Comparison of ENCODE assay signal across 14 mouse cellular contexts in genomic region chr9:75193858-75194257, GRCm38 (mm10). TPM values are rescaled to one million over a fixed set of nuclear protein-coding genes. Genes with fewer than 3 reads are reported as not detected.
DNase-seq lines count a peak whose midpoint lies in the region; ATAC-seq and TF ChIP-seq lines count a peak whose summit lies in the region.
"Had no signal": no experiment of that assay in that cellular context is flagged by ENCODE, and none has a peak within 500 bp of the region (broad histone marks: within the 10 kb centered on the region; RNA-seq: fewer than 3 reads in every experiment).

No protein-coding gene starts in this region.

- 40% methylated on average over 4 of the region's 4 CpGs for WGBS in embryonic facial prominence, embryonic 14.5 days
- WGBS in embryonic facial prominence, embryonic 10.5 days: 56% methylated on average over 4 of the region's 4 CpGs

- peaks cover 45% of the 10 kb centered on the region for H3K36me3 ChIP-seq in embryonic facial prominence, embryonic 14.5 days (ENCODE audit: control insufficient read depth, insufficient read depth, low read length)
- peaks cover 56% of the 10 kb centered on the region for H3K36me3 ChIP-seq in embryonic facial prominence, embryonic 10.5 days (replicated peaks)

- H3K27ac ChIP-seq in embryonic facial prominence, embryonic 14.5 days (replicated peaks; ENCODE audit: low read depth, low read length): no peak overlapping the region
- H3K27ac ChIP-seq in embryonic facial prominence, embryonic 10.5 days (replicated peaks): no peak overlapping the region
- peak overlapping the region; percentile 72 for H3K27ac ChIP-seq in embryonic fibroblast, embryonic 13.5 days (ENCODE audit: insufficient read depth, low read length)
- H3K27ac ChIP-seq: midbrain, embryonic 15.5 days; neural tube, embryonic 15.5 days had no signal

- no peak for TF ChIP-seq CTCF in embryonic fibroblast, embryonic 13.5 days (IDR thresholded peaks at IDR 0.05; ENCODE audit: borderline replicate concordance, insufficient read depth, low read length)

- peak; percentile 57; the same call in 1 of the 2 replicates for ATAC-seq in embryonic facial prominence, embryonic 14.5 days (ENCODE audit: low read depth)
- no peak for ATAC-seq in monocyte, adult 5-6 weeks (replicated peaks; ENCODE audit: insufficient number of reproducible peaks, low FRiP score, low TSS enrichment, poor library complexity, severe bottlenecking)
- ATAC-seq: midbrain, embryonic 15.5 days had no signal

- no peaks in the 10 kb centered on the region for H3K4me1 ChIP-seq in embryonic facial prominence, embryonic 14.5 days (ENCODE audit: control insufficient read depth, insufficient read depth, low read length)
- H3K4me1 ChIP-seq in embryonic facial prominence, embryonic 10.5 days: 0 out of 2 replicates have a peak, but pooled peaks cover 2% of the 10 kb centered on the region
- peaks cover 16% of the 10 kb centered on the region for H3K4me1 ChIP-seq in embryonic fibroblast, embryonic 13.5 days (ENCODE audit: control insufficient read depth, insufficient read depth, low read length)
- H3K4me1 ChIP-seq: midbrain, embryonic 15.5 days; neural tube, embryonic 15.5 days had no signal

- H3K9ac ChIP-seq in embryonic facial prominence, embryonic 14.5 days (ENCODE audit: low read depth, low read length): no peak overlapping the region
- H3K9ac ChIP-seq: midbrain, embryonic 15.5 days; neural tube, embryonic 15.5 days had no signal

- no peak overlapping the region for H3K4me3 ChIP-seq in embryonic facial prominence, embryonic 14.5 days (ENCODE audit: low read depth, low read length)
- no peak overlapping the region for H3K4me3 ChIP-seq in embryonic facial prominence, embryonic 10.5 days
- H3K4me3 ChIP-seq in embryonic fibroblast, embryonic 13.5 days (ENCODE audit: insufficient read depth, low read length): no peak overlapping the region
- H3K4me3 ChIP-seq: midbrain, embryonic 15.5 days; neural tube, embryonic 15.5 days had no signal

- no peak for TF ChIP-seq POLR2A in embryonic fibroblast, embryonic 13.5 days (IDR thresholded peaks at IDR 0.05; ENCODE audit: low read depth, low read length)

- H3K27me3 ChIP-seq in embryonic facial prominence, embryonic 14.5 days (replicated peaks; ENCODE audit: control insufficient read depth, insufficient read depth, low read length): no peaks in the 10 kb centered on the region
- H3K27me3 ChIP-seq in embryonic facial prominence, embryonic 10.5 days (replicated peaks; ENCODE audit: low read depth, poor library complexity, severe bottlenecking): no peaks in the 10 kb centered on the region
- H3K27me3 ChIP-seq: midbrain, embryonic 15.5 days; neural tube, embryonic 15.5 days had no signal

- DNase-seq in embryonic facial prominence, embryonic 14.5 days (ENCODE audit: low spot score): peak; percentile 38
- no peak for DNase-seq in embryonic facial prominence, embryonic 10.5 days (ENCODE audit: low spot score)
- peak; percentile 12 for DNase-seq in left cerebral cortex, postnatal 4 days
- DNase-seq in left cerebral cortex, adult 18-20 months (ENCODE audit: low spot score in 2 of 2): no peak
- peak; percentile 50 for DNase-seq in retina, embryonic 14.5 days (ENCODE audit: low spot score)
- DNase-seq in kidney, postnatal 36 days: no peak
- DNase-seq: kidney, adult 2 months; lung, postnatal 10 days; thymus, postnatal 4 days had no signal

- intact Hi-C loops in left cerebral cortex, postnatal 4 days (cut with DNase I): no loop called here

- no peak overlapping the region for H3K4me2 ChIP-seq in embryonic facial prominence, embryonic 14.5 days (ENCODE audit: low read depth, low read length)
- H3K4me2 ChIP-seq: liver, embryonic 11.5 days; midbrain, embryonic 15.5 days; neural tube, embryonic 15.5 days had no signal

- no peaks in the 10 kb centered on the region for H3K9me3 ChIP-seq in embryonic facial prominence, embryonic 14.5 days (ENCODE audit: control insufficient read depth, low read length)
- no peaks in the 10 kb centered on the region for H3K9me3 ChIP-seq in embryonic facial prominence, embryonic 10.5 days
- H3K9me3 ChIP-seq: midbrain, embryonic 15.5 days; neural tube, embryonic 15.5 days had no signal

RNA-seq across cellular contexts. Expression of gene Myo5c, which starts 38.0 kb away (rescaled TPM):
- 2.0 and 3.4 TPM in 2 replicates for polyA plus RNA-seq in embryonic facial prominence, embryonic 14.5 days (2014; fragmentation: Nextera tagmentation; extraction: Ambion mirVana)
- polyA plus RNA-seq in embryonic facial prominence, embryonic 10.5 days (2016; fragmentation: Nextera tagmentation; extraction: Ambion mirVana): 1.2 and 1.3 TPM in 2 replicates
- under 1 TPM; 0.14 to 0.32 TPM for total RNA-seq in left cerebral cortex, postnatal 4 days (2021)
- total RNA-seq in left cerebral cortex, adult 18-20 months (2021): 1 to 10 TPM; 4.4 to 8.4 TPM
- polyA plus RNA-seq in embryonic fibroblast, embryonic 13.5 days (2011; ENCODE audit: insufficient read length, low read depth, missing spikeins): 0.99 and 1.9 TPM in 2 replicates
- 0.29 TPM in 1 of 3 replicates, not detected in the others for total RNA-seq in monocyte, adult 5-6 weeks (2017)

Comparison
In these comparisons a context has a peak if more than half of its experiments do, and no peak if none do; other contexts are left out.
1. DNase-seq: peak in embryonic facial prominence, embryonic 14.5 days (single experiment), left cerebral cortex, postnatal 4 days (single experiment) and retina, embryonic 14.5 days (single experiment); none in embryonic facial prominence, embryonic 10.5 days (single experiment), left cerebral cortex, adult 18-20 months (0 of 2) and kidney, postnatal 36 days (0 of 2).